Mouse (Mus musculus): ENCODE measurements around the gene Zfp174. TPM values are rescaled to one million over a fixed set of nuclear protein-coding genes. Genes with fewer than 3 reads are reported as not detected.

The Zfp174 gene
- total RNA-seq, 2 experiments from 2014 or later, result 1.7 to 1.9 TPM

DNA sequence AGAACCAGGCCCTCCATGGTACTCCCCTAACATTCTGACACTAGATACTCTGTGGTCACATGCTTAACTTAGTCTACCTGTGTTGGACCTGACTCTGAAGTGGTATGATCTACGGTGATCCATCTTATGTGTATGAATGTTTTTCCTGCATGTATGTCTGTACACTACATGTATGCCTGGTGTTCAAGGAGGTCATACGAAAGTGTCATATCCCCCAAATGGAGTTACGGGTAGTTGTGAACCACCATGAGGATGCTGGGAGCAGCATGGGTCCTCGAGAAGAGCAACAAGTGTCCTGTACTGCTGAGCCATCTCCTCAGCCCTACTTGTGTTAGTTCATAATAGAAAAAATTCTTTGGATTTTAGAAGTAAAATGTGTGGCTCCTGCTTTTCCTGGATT is 29.3 kb downstream of the Zfp174 start:
- no peak for DNase-seq (ENCODE audit: low spot score)

GRCm38 (mm10) chr16:3884201-3885064 is 37.4 kb downstream of the Zfp174 start, which contains the start of the genes Zfp597 and Gm20695:
TSS of gene Zfp597 (minus strand) at chr16:3884561.
TSS of gene Gm20695 (plus strand) at chr16:3884648.
- DNase-seq (ENCODE audit: low spot score), result peak; percentile 95

DNA sequence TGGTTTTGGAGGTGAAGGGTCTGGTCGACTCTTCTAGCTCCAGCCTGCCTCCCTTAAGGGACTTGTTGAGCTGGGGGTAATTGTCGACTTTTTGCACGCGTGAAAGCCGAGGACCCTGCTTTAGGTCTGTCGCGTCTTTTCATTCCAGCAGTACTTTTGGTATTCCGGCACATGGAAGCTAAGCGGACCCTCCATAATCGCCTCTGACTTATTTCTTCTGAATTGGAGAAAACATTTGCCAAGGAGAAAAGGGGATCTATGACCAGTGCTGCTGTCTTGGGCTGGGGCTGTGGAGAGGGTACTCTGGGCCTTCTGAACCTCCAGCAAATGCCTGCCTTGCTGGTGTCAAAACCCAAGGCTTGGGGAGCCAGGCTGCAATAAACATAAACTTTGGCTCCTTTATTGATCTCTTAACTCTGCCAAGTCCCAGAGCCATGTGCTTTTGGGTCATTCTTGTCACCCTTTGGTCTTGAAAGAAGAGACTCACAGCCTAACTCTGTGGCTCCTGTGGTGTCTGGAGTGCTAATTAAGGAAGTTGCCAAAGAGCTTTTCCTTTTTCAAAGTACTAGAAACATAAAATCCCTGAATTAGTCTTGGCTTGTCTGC is 38.1 kb downstream of the Zfp174 start:
- DNase-seq (ENCODE audit: low spot score), result no peak

DNA sequence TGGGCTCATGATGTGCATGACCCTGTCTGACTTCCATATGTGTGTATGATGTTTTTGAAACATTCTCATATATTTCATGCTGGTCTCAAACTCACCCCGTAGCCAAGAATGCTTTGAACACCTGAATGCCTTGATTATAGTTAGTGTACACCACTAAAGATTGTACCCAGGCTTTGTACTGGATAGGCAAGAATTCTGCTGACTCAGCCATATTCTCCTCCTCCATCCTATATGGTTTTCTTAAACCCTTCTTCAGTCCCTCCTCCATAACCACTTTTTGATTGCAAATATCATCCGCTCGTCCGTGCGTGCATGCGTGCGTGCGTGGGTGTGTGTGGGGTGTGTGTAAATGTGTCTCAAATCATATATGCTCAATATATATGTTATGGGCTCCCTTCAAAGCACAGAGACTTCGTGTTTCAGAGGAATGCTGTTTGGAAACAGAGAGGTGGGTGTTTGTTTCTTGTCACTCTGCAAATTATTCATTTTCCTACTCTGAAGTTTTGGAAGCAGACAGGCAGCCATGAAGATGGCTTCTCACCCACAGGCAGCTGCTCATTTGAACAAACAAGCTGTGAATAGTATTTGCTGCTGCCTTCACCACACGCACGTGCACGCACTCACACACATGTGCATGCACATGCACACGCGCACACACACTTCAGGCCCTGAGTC is 44.7 kb downstream of the Zfp174 start:
- no peak for DNase-seq (ENCODE audit: low spot score)

- DNase-seq (ENCODE audit: low spot score), result no peak
Observed at GRCm38 (mm10) chr16:3893739-3894138, 46.7 kb downstream of the Zfp174 start.

DNA sequence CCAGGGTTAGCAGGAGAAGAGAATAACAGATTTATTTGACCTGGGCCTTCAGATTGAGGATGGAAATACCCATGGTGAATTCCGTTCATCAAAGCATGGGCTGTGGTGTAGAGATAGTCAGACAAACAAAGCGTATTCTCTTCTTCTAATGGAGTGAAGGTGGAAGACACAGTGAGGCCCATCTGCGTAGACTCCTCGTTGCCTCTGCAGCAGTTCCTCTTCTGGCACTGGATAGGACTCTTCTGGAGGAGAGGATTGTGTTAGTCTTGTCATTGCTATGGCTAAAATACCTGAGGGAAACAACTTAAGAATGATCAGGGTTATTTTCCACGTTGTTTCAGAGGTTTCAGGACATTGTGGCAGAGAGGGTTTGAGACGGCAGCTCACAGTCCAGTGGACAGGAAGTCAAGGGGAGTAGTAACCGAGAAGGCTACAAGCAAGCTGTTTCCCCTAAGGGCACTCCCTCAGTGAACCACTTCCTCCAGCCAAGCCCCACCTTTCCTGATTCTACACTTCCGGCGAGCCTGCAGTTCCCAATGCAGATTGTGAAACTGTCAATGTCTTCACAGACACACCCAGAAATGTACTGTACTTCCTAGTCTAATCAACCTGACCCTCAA is 48.2 kb downstream of the Zfp174 start:
- peak; percentile 40 for DNase-seq (ENCODE audit: low spot score)

DNA sequence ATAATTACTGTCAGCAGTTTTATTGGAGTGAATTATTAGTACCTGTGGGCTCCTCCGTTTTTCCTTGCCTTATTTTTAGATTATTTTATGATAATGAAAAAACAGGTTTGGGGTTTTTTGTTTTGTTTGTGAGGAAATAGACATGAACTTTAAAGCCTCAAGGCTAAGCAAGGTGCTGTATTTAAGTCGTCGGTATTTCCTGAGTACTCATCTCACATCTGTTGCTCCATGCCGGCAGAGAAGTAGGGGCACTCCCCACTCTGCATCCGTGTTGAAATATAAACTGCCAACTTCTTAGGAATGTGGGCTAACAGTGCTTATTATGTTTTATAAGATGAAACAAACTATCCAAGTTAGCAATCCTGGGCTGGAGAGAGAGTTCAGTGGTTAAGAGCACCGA is 49.0 kb downstream of the Zfp174 start:
- no peak for DNase-seq (ENCODE audit: low spot score)

- no peak for DNase-seq (ENCODE audit: low spot score)
Observed at GRCm38 (mm10) chr16:3896553-3896952, 49.5 kb downstream of the Zfp174 start.

DNA sequence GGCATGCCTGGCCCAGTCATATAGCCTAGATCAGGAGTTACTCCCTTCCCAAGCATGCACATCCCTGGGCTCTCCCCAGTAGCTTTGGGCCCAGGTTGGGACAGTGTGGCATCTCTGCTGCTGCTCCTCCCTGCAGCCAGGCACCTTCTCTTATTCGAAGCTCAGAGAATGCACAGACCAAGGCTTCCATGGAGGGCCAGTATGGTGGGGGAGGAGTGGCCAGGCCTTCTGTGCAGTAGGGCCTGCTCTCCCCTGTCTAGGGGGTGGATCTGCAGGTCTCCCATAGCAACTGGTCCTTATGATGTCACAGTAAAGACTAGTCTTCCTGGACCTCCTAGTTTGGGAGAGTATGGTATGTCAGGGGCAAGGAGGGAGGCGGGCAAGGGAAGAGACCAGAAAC is 60.4 kb downstream of the Zfp174 start:
- no peak for DNase-seq (ENCODE audit: low spot score)

Other genes starting within 250 kb of the Zfp174 start
- not detected for gene Mefv, start 129.2 kb upstream of the Zfp174 start, total RNA-seq (2021)
- 1 to 10 TPM; 5.4 to 6.1 TPM for gene Zfp263, start 103.2 kb upstream of the Zfp174 start, total RNA-seq (2021)
- not detected for gene Olfr15, start 16.4 kb upstream of the Zfp174 start, total RNA-seq (2021)
- 10 to 100 TPM; 36.8 to 37.1 TPM for gene Naa60, start 25.1 kb downstream of the Zfp174 start, total RNA-seq (2021)
- 1 to 10 TPM; 6.3 to 7.2 TPM for gene Zfp597, start 37.3 kb downstream of the Zfp174 start, total RNA-seq (2021)
- not detected for gene Gm20695, start 37.4 kb downstream of the Zfp174 start, total RNA-seq (2021)
- gene 1700037C18Rik, start 61.4 kb downstream of the Zfp174 start, total RNA-seq (2021), result 1 to 10 TPM; 2.4 to 2.8 TPM
- gene Cluap1, start 61.5 kb downstream of the Zfp174 start, total RNA-seq (2021), result 1 to 10 TPM; 7.3 to 8.4 TPM
- gene Nlrc3, start 129.4 kb downstream of the Zfp174 start, total RNA-seq (2021), result 1 to 10 TPM; 1.5 to 3.1 TPM
- gene Slx4, start 156.5 kb downstream of the Zfp174 start, total RNA-seq (2021), result 1 to 10 TPM; 7.6 to 9.2 TPM
- under 1 TPM in 1 of 2 experiments, not detected in 1; 0.33 TPM for gene Dnase1, start 189.7 kb downstream of the Zfp174 start, total RNA-seq (2021)
- gene Trap1, start 230.6 kb downstream of the Zfp174 start, total RNA-seq (2021), result 100 to 1,000 TPM; 127 to 130 TPM